Mouse (Mus musculus) MEL (cell line): Measurements from ENCODE around the gene Slc4a10.

Source experiments
- CHD1 ChIP-seq: IDR thresholded peaks from 2 replicates; pipeline ENCODE4 v1.6.1; 2012; ENCODE audit warnings: low read depth, mild to moderate bottlenecking, inconsistent platforms, low read length, improper control_type of control experiment
- CHD2 ChIP-seq: IDR thresholded peaks from 2 replicates; pipeline ENCODE4 v1.6.1; 2011; ENCODE audit warnings: low read length, improper control_type of control experiment
- CTCF ChIP-seq, 3 experiments: IDR thresholded peaks in 2 of 3; conservative IDR thresholded peaks in 1 of 3; 2 replicates each; pipeline ENCODE4 v1.5.1; 2011 to 2012; ENCODE audit warnings: low read length in 3 of 3, low read depth in 2 of 3, mild to moderate bottlenecking in 2 of 3, improper control_type of control experiment in 1 of 3, inconsistent platforms in 1 of 3, mixed read lengths in 1 of 3, moderate library complexity in 1 of 3; ENCODE audit not compliant: control insufficient read depth in 1 of 3, insufficient read depth in 1 of 3, poor library complexity in 1 of 3, severe bottlenecking in 1 of 3
- E2F4 ChIP-seq: IDR thresholded peaks from 2 replicates; pipeline ENCODE4 v1.6.1; 2011; ENCODE audit warnings: low read depth, low read length, improper control_type of control experiment, borderline replicate concordance
- GATA1 ChIP-seq: IDR thresholded peaks from 2 replicates; pipeline ENCODE4 v1.6.1; 2011; ENCODE audit warnings: low read depth, low read length, improper control_type of control experiment
- POLR2A ChIP-seq, 2 experiments: IDR thresholded peaks; 2 replicates each; pipeline ENCODE4 v1.6.1; 2011 to 2012; ENCODE audit warnings: low read length in 2 of 2, mild to moderate bottlenecking in 2 of 2, control low read depth in 1 of 2, improper control_type of control experiment in 1 of 2, low read depth in 1 of 2, moderate library complexity in 1 of 2; ENCODE audit not compliant: control insufficient read depth in 1 of 2, insufficient read depth in 1 of 2, poor library complexity in 1 of 2
- RAD21 ChIP-seq: IDR thresholded peaks from 2 replicates; pipeline ENCODE4 v1.6.1; 2011; ENCODE audit warnings: mild to moderate bottlenecking, low read depth, low read length, improper control_type of control experiment
- TAL1 ChIP-seq: IDR thresholded peaks from 2 replicates; pipeline ENCODE4 v1.6.1; 2012; ENCODE audit warnings: mild to moderate bottlenecking, inconsistent platforms, low read length, moderate library complexity, mixed read lengths
- TCF12 ChIP-seq: IDR thresholded peaks from 2 replicates; pipeline ENCODE4 v1.6.1; 2014; ENCODE audit warnings: low read depth, mild to moderate bottlenecking, inconsistent platforms, low read length, improper control_type of control experiment, moderate library complexity
- USF1 ChIP-seq: IDR thresholded peaks from 2 replicates; pipeline ENCODE4 v1.6.1; 2014; ENCODE audit warnings: low read depth, mild to moderate bottlenecking, inconsistent platforms, low read length, improper control_type of control experiment, moderate library complexity
- ZKSCAN1 ChIP-seq: IDR thresholded peaks from 2 replicates; pipeline ENCODE4 v1.6.1; 2012; ENCODE audit warnings: low read depth, mild to moderate bottlenecking, inconsistent platforms, low read length, improper control_type of control experiment, moderate library complexity

DNA sequence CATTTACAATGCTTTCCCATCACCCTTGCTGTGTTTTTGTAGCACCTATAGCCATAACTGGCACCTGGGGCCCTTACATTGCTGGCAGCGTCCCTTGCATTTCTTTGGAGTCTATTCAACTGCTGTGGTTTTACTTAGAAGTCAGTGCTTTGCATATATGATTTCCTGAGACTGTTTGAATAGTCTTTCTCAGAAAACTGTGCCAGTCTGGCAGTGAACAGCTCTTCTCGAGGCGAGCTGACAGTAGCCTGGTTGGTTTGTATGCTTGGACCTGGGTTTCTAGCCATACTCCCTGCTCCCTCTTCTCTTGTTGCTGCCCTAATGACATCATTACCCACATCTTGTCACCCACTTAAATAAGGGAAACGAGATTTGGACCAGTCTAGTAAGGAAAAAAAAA is 285.7 kb downstream of the Slc4a10 start:
- TF ChIP-seq RAD21 (no peak), CTCF (IDR thresholded peaks at IDR 0.05 in 2 of 3, conservative IDR thresholded peaks at IDR 0.05 in 1 of 3; ENCODE audit: control insufficient read depth in 1 of 3, insufficient read depth in 1 of 3, low read depth in 2 of 3, low read length in 3 of 3, poor library complexity in 1 of 3, severe bottlenecking in 1 of 3) (no peak), E2F4 (no peak), CHD2 (no peak), USF1 (no peak), CHD1 (no peak), ZKSCAN1 (no peak), POLR2A (IDR thresholded peaks at IDR 0.05; ENCODE audit: control insufficient read depth in 1 of 2, insufficient read depth in 1 of 2, low read depth in 1 of 2, low read length in 2 of 2, poor library complexity in 1 of 2) (no peak), GATA1 (no peak), TAL1 (no peak), TCF12 (no peak)
